Mouse (Mus musculus): ENCODE results near the gene Cenpc1. TPM values are rescaled to one million over a fixed set of nuclear protein-coding genes. Genes with fewer than 3 reads are reported as not detected.

Cenpc1 gene
- 39.0 and 42.4 TPM in 2 replicates for polyA plus RNA-seq (2015; fragmentation: Nextera tagmentation; extraction: Ambion mirVana)

- peaks cover 19% of the 10 kb centered on the region for H3K4me1 ChIP-seq
- peak; percentile 94 for ATAC-seq (ENCODE audit: insufficient number of reproducible peaks, insufficient read depth, low FRiP score, low TSS enrichment, low read depth)
- H3K4me3 ChIP-seq: peak within 1 kb of the TSS; percentile 76
- H3K27ac ChIP-seq: peak within 1 kb of the TSS; percentile 92
- no peaks in the 10 kb centered on the region for H3K27me3 ChIP-seq
- H3K4me2 ChIP-seq: peak within 1 kb of the TSS; percentile 64
- under 1% methylated on average over 60 of the region's 60 CpGs for WGBS
- H3K36me3 ChIP-seq: no peaks in the 10 kb centered on the region
- peak within 1 kb of the TSS; percentile 85 for H3K9ac ChIP-seq
- H3K9me3 ChIP-seq: peaks cover 3% of the 10 kb centered on the region; the same call in 1 of the 2 replicates
These were observed at the start of gene Cenpc1 for GRCm38 (mm10) chr5:86065101-86065875. Cenpc1 (minus strand) TSS chr5:86065583.

- no peak for ATAC-seq (ENCODE audit: insufficient number of reproducible peaks, insufficient read depth, low FRiP score, low TSS enrichment, low read depth)
- Histone ChIP-seq H3K4me3 (no peak overlapping the region), H3K4me1 (no peaks in the 10 kb centered on the region), H3K9ac (no peak overlapping the region), H3K27me3 (no peaks in the 10 kb centered on the region), H3K9me3 (no peaks in the 10 kb centered on the region), H3K4me2 (no peak overlapping the region), H3K27ac (no peak overlapping the region), H3K36me3 (peaks cover 30% of the 10 kb centered on the region)
- WGBS: 93% methylated on average over 1 of the region's 1 CpGs
These were observed 48.6 kb upstream of the Cenpc1 start for GRCm38 (mm10) chr5:86113997-86114396.

GRCm38 (mm10) chr5:86113037-86113436 is 47.7 kb upstream of the Cenpc1 start:
- peaks cover 23% of the 10 kb centered on the region for H3K36me3 ChIP-seq
- H3K9ac ChIP-seq: no peak overlapping the region
- no peak overlapping the region for H3K4me2 ChIP-seq
- 93% methylated on average over 2 of the region's 2 CpGs for WGBS
- no peaks in the 10 kb centered on the region for H3K9me3 ChIP-seq
- no peak overlapping the region for H3K27ac ChIP-seq
- H3K27me3 ChIP-seq: no peaks in the 10 kb centered on the region
- H3K4me3 ChIP-seq: no peak overlapping the region
- H3K4me1 ChIP-seq: no peaks in the 10 kb centered on the region
- no peak for ATAC-seq (ENCODE audit: insufficient number of reproducible peaks, insufficient read depth, low FRiP score, low TSS enrichment, low read depth)

GRCm38 (mm10) chr5:86111074-86111473 is 45.7 kb upstream of the Cenpc1 start:
- H3K4me2 ChIP-seq: no peak overlapping the region
- no peak overlapping the region for H3K27ac ChIP-seq
- H3K9me3 ChIP-seq: no peaks in the 10 kb centered on the region
- H3K9ac ChIP-seq: no peak overlapping the region
- no peaks in the 10 kb centered on the region for H3K27me3 ChIP-seq
- no peaks in the 10 kb centered on the region for H3K4me1 ChIP-seq
- ATAC-seq (ENCODE audit: insufficient number of reproducible peaks, insufficient read depth, low FRiP score, low TSS enrichment, low read depth): no peak
- peaks cover 23% of the 10 kb centered on the region for H3K36me3 ChIP-seq
- H3K4me3 ChIP-seq: no peak overlapping the region
- WGBS: 93% methylated on average over 1 of the region's 1 CpGs

- no peak for ATAC-seq (ENCODE audit: insufficient number of reproducible peaks, insufficient read depth, low FRiP score, low TSS enrichment, low read depth)
- H3K27me3 ChIP-seq: no peaks in the 10 kb centered on the region
These were observed 41.2 kb upstream of the Cenpc1 start for GRCm38 (mm10) chr5:86106610-86107009.

GRCm38 (mm10) chr5:86102176-86102575 is 36.8 kb upstream of the Cenpc1 start:
- Histone ChIP-seq H3K4me3 (no peak overlapping the region), H3K4me2 (no peak overlapping the region), H3K27ac (no peak overlapping the region), H3K9ac (no peak overlapping the region), H3K9me3 (no peaks in the 10 kb centered on the region), H3K36me3 (no peaks in the 10 kb centered on the region), H3K27me3 (no peaks in the 10 kb centered on the region), H3K4me1 (no peaks in the 10 kb centered on the region)
- ATAC-seq (ENCODE audit: insufficient number of reproducible peaks, insufficient read depth, low FRiP score, low TSS enrichment, low read depth): no peak
- 97% methylated on average over 2 of the region's 2 CpGs for WGBS

More at GRCm38 (mm10) chr5:86106610-86107009, 41.2 kb upstream of the Cenpc1 start:
- 76% methylated on average over 2 of the region's 2 CpGs for WGBS
- H3K4me3 ChIP-seq: no peak overlapping the region
- no peak overlapping the region for H3K27ac ChIP-seq
- no peak overlapping the region for H3K9ac ChIP-seq
- H3K36me3 ChIP-seq: peaks cover 8% of the 10 kb centered on the region
- no peaks in the 10 kb centered on the region for H3K9me3 ChIP-seq
- no peaks in the 10 kb centered on the region for H3K4me1 ChIP-seq
- H3K4me2 ChIP-seq: no peak overlapping the region

- WGBS: 77% methylated on average over 3 of the region's 3 CpGs
These were observed 35.2 kb upstream of the Cenpc1 start for GRCm38 (mm10) chr5:86100621-86101020.

GRCm38 (mm10) chr5:86098988-86099387 is 33.6 kb upstream of the Cenpc1 start:
- no peaks in the 10 kb centered on the region for H3K27me3 ChIP-seq
- no peaks in the 10 kb centered on the region for H3K4me1 ChIP-seq
- no peak overlapping the region for H3K4me3 ChIP-seq
- WGBS: 69% methylated on average over 3 of the region's 3 CpGs
- H3K4me2 ChIP-seq: no peak overlapping the region
- H3K27ac ChIP-seq: no peak overlapping the region
- H3K9ac ChIP-seq: no peak overlapping the region
- H3K36me3 ChIP-seq: no peaks in the 10 kb centered on the region
- no peak for ATAC-seq (ENCODE audit: insufficient number of reproducible peaks, insufficient read depth, low FRiP score, low TSS enrichment, low read depth)
- H3K9me3 ChIP-seq: no peaks in the 10 kb centered on the region

More at GRCm38 (mm10) chr5:86100621-86101020, 35.2 kb upstream of the Cenpc1 start:
- Histone ChIP-seq H3K9ac (no peak overlapping the region), H3K9me3 (no peaks in the 10 kb centered on the region), H3K4me3 (no peak overlapping the region), H3K27ac (no peak overlapping the region), H3K4me1 (no peaks in the 10 kb centered on the region), H3K4me2 (no peak overlapping the region), H3K36me3 (no peaks in the 10 kb centered on the region), H3K27me3 (no peaks in the 10 kb centered on the region)
- no peak for ATAC-seq (ENCODE audit: insufficient number of reproducible peaks, insufficient read depth, low FRiP score, low TSS enrichment, low read depth)

- WGBS: 83% methylated on average over 9 of the region's 9 CpGs
- no peaks in the 10 kb centered on the region for H3K36me3 ChIP-seq
- no peaks in the 10 kb centered on the region for H3K27me3 ChIP-seq
- H3K9ac ChIP-seq: no peak overlapping the region
- H3K4me3 ChIP-seq: no peak overlapping the region
- H3K4me2 ChIP-seq: no peak overlapping the region
- ATAC-seq (ENCODE audit: insufficient number of reproducible peaks, insufficient read depth, low FRiP score, low TSS enrichment, low read depth): no peak
- no peaks in the 10 kb centered on the region for H3K4me1 ChIP-seq
- no peak overlapping the region for H3K27ac ChIP-seq
- no peaks in the 10 kb centered on the region for H3K9me3 ChIP-seq
These were observed 29.4 kb upstream of the Cenpc1 start for GRCm38 (mm10) chr5:86094754-86095153.

- Histone ChIP-seq H3K9ac (no peak overlapping the region), H3K4me2 (no peak overlapping the region), H3K9me3 (no peaks in the 10 kb centered on the region), H3K4me3 (no peak overlapping the region), H3K27me3 (no peaks in the 10 kb centered on the region), H3K27ac (no peak overlapping the region), H3K4me1 (no peaks in the 10 kb centered on the region), H3K36me3 (no peaks in the 10 kb centered on the region)
- WGBS: 71% methylated on average over 6 of the region's 6 CpGs
- no peak for ATAC-seq (ENCODE audit: insufficient number of reproducible peaks, insufficient read depth, low FRiP score, low TSS enrichment, low read depth)
These were observed 21.4 kb upstream of the Cenpc1 start for GRCm38 (mm10) chr5:86086751-86087150.

GRCm38 (mm10) chr5:86084979-86085378 is 19.6 kb upstream of the Cenpc1 start:
- no peaks in the 10 kb centered on the region for H3K4me1 ChIP-seq
- H3K9ac ChIP-seq: no peak overlapping the region
- no peak overlapping the region for H3K4me2 ChIP-seq
- H3K4me3 ChIP-seq: no peak overlapping the region
- no peak for ATAC-seq (ENCODE audit: insufficient number of reproducible peaks, insufficient read depth, low FRiP score, low TSS enrichment, low read depth)
- no peaks in the 10 kb centered on the region for H3K27me3 ChIP-seq
- no peaks in the 10 kb centered on the region for H3K9me3 ChIP-seq
- whole genome bisulfite sequencing: 62% methylated on average over 7 of the region's 7 CpGs
- H3K36me3 ChIP-seq: no peaks in the 10 kb centered on the region
- H3K27ac ChIP-seq: no peak overlapping the region

GRCm38 (mm10) chr5:86083987-86084386 is 18.6 kb upstream of the Cenpc1 start:
- Histone ChIP-seq H3K36me3 (no peaks in the 10 kb centered on the region), H3K4me1 (no peaks in the 10 kb centered on the region), H3K4me3 (no peak overlapping the region), H3K27ac (no peak overlapping the region), H3K9ac (no peak overlapping the region), H3K27me3 (no peaks in the 10 kb centered on the region), H3K4me2 (no peak overlapping the region), H3K9me3 (no peaks in the 10 kb centered on the region)
- 86% methylated on average over 6 of the region's 6 CpGs for WGBS
- ATAC-seq (ENCODE audit: insufficient number of reproducible peaks, insufficient read depth, low FRiP score, low TSS enrichment, low read depth): no peak
